Mouse (Mus musculus) kidney, adult 9 months (tissue): ENCODE results near the gene Cpe.

ENCODE experiments used
- DNase-seq: peaks from one replicate; pipeline ENCODE4 v3.0.0; 2022

Cpe gene

DNA sequence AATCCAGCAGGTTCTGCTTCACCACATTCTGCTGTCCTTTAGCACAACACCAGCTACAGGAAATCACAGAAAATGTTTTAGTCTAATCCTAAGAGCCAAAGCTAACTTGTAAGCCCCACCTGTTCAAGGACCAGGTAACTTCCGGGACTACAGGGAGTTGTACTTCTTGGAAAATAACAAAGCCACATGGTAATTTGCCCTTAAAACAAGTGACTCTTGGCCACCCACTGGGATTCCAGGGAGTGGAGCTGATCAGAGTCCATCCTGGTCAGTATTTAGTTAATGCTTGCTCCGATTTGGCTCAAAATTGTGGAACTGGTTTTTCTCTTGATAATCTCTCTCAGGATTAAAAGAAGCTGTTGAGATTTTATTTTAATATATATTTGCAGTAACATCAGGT, 61.1 kb downstream of the Cpe start:
- peak; percentile 77 for DNase-seq

DNA sequence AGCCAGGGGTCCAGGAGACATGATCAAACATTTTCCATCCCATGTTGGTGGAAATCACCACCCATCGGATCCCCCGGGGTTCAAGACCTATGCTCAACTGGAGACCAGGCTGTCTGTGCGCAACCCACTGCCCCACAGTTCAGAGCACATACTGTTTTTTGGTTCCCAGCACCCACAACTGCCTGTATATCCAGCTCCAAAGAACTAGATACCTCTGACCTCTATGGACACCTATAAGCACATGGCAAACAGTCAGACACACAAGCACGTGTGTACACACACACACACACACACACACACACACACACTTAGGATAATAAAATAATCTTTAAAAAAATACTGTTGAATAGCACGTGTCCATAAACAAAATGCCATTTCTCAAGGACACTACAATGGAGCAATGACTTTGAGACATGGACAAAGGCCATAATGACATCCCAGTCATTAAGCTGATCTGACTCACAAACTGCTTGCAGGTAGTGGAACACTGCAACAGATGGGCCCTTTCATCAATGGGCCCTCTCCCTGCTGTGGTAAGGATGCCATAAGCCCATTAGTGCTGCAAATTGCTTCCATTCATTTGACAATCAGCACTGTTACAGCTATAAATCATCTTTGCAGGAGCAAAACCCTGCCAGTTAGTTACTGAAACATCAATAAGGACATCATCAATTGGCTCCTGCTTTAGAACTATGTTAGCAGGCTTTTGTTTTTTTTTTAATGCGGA, 63.7 kb downstream of the Cpe start:
- DNase-seq = no peak

DNA sequence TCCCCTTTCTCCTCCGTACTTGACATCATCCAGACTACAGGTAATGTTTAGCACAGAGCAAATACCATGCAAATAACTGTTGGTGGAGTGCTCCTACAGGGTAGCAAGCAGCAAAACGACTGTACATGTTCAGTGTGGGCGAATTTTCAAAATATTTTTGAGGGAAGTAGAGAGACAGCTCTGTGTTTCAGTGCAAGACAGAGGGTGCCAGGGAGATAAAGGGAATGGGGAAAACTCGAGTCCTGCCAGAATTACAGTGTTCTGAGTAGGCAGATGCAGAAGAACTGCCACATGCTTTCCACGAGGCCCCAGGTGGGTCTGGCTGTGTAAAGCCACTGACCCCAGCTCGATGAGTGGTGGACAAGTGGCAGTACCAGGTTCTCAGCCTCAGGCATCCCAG, 64.8 kb downstream of the Cpe start:
- no peak for DNase-seq

GRCm38 (mm10) chr8:64624603-64625037, 68.2 kb downstream of the Cpe start:
- no peak for DNase-seq

DNA sequence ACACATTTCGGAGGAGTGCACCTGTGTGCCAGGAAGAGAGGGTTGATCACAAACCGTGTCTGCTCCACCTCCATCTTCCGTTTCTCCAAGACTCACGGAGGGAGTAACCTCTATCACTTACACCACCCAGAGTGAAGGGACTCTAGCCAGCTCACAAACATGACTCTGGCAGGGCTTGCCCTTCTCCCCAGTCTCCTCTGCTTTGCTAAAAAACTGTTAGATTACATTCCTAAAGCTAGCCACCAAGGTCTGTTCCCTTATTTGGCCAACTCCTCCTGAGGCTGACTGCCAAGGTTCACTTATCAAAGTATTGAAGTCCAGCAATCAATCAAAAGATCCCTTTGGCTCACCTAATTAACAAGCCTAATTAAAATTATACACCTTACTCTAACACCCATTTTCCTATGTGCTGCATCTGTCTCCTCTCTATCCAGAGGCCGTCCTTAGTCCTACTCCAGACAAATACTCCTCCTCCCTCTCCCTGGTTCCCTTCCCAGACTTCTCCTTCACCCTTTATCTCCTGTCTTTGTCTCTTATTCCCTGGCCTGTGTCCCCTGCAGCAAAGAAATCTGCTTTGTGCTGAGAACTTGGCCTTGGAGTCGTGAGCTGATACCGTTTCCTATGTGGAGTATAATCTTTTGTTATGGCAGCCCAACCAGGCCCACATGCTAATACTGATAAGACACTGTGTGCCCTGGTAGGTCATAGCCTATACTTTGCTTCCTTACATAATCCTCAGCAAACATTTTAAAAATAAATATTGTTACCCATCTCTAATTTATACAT, 72.3 kb downstream of the Cpe start:
- DNase-seq = no peak

DNA sequence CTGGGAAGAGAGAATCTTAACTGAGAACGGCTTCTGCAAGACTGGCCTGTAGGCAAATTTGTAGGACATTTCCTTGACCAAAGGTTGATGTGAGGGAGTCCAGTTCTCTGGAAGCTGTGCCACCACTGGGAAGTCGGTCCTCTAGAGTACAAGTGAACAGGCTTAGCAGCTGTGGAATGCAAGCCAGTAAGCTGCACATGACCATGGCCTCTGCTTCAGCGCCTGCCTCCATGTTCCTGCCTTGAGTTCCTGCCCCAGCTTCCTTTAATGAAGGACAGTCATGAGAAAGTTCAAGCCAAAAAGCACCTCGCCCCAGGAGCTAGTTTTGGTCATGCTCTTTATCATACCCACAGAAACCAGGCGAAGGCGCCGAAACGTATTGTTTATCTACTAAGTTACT, 73.2 kb downstream of the Cpe start:
- no peak for DNase-seq

GRCm38 (mm10) chr8:64618618-64619017, 74.2 kb downstream of the Cpe start:
- DNase-seq = peak; percentile 49

DNA sequence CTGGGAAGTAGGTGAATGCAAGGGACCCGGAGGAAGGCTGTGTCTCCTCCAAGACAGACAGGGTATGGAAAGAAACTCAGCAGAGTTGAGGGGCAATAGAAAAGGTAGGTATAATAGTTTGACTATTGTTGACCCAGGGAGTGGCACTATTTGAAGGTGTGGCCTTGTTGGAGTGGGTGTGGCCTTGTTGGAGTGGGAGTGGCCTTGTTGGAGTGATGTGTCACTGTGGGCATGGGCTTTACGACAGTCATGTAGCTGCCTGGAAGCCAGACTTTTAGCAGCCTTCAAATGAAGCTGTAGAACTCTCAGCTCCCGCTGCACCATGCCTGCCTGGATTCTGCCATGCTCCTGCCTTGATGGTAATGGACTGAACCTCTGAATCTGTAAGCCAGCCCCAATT, 76.3 kb downstream of the Cpe start:
- DNase-seq = no peak

DNA sequence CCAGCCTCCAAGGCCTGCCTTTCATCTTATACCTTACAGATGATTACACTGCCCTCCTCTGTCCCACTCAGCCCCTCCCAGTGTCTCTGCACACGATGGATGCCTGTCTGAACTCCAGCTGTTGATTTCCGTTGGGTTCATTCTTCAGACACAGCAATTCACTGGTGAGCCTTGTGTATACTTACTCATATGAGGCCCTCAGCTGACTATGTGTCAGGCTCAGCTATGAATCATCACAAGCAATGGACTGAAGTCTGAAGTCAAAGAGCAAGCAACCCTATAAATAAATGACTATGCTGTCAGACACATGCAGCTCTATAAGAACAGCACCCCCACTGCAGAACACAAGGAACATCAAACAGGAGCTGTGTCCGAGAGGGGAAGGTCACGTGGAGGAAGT, 77.4 kb downstream of the Cpe start:
- DNase-seq = no peak

GRCm38 (mm10) chr8:64613663-64614062, 79.2 kb downstream of the Cpe start:
- no peak for DNase-seq

DNA sequence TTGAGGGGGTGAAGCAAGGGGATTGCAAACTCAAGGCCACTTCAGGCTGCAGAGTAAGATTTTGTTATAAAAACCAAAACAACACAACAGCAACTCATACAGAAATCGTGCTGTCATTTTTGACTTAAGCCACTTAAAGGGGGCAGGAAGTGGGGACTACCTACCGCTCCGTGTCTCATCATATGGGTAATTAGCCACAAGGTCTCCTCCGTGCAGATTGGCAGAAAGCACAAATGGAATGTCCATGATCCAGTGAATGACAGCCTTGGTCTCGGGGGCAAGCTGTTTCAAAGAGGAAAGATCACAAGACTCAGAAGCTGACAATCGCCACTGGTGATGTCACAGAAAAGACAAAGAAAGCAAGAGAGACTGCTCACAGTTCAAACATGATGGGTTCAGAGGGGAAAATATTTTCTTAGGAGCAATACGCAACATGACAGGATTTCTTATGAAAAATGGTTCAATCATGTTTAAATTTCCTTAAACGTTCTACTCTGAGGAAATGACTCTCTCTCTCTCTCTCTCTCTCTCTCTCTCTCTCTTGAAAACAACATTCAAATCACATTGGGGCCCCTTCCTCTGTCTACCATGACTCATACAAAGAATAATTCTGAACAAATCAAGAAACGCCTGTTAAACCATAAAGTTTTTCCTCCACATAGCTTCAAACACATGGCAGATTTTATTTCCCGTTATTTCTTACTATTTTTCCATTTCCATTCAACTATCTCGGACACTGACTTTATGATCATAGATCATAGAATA, 81.5 kb downstream of the Cpe start:
- DNase-seq = no peak

GRCm38 (mm10) chr8:64608931-64609330, 83.9 kb downstream of the Cpe start:
- DNase-seq = no peak

DNA sequence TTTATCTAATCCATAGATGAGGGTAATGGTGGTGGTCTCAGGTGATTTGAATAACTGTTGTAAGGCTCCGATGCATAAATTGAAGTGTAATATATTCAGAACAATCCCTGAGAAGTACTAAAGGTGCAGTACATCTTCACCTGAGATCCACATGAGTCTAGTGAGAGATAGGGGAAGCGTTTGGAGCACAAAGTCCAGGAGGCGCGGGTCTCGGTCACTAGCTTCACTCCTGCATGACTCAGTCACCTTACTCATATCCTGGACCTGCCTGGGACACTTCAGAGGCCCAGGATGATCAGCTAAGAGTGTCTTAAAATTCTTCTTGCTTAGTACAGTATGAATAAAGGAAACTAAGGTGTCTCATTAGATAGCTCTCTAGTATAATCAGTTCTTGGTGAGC, 86.8 kb downstream of the Cpe start:
- DNase-seq = no peak

GRCm38 (mm10) chr8:64598206-64598605, 94.6 kb downstream of the Cpe start:
- no peak for DNase-seq

GRCm38 (mm10) chr8:64597042-64597970, 95.5 kb downstream of the Cpe start:
- peak; percentile 63 for DNase-seq

GRCm38 (mm10) chr8:64596396-64596795, 96.5 kb downstream of the Cpe start:
- no peak for DNase-seq

DNA sequence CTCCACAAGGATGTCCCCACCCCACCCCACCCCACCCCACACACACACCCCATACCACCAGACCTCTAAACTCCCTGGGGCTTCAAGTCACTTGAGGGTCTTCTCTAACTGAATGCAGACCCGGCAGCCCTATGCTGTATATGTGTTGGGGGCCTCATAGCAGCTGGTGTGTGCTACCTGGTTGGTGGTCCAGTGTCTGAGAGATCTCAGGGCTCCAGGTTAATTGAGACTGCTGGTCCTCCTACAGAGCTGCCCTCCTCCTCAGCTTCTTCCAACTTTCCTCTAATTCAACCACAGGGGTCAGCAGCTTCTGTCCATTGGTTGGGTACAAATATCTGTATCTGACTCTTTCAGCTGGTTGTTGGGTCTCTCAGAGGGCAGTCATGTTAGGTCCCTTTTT, 102.4 kb downstream of the Cpe start:
- DNase-seq = no peak

DNA sequence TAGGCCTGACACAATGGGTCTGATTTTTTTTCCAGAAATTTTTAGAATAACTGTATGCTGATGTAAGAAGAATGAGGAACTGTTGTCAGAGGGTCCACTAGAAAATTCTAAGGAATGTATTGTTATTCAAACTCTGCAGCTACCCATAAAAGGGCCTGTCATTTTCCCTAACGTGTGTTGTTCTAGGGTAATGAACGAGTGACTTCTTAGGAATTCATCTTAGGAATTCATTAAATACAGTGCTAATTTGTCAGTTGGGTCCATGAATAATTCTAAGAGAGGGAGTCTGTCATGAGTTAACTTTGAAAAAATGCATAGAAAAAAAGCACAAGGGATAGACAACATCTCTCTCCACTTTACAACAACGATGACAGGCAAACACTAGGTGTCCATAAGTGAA, 110.0 kb downstream of the Cpe start:
- DNase-seq = no peak

DNA sequence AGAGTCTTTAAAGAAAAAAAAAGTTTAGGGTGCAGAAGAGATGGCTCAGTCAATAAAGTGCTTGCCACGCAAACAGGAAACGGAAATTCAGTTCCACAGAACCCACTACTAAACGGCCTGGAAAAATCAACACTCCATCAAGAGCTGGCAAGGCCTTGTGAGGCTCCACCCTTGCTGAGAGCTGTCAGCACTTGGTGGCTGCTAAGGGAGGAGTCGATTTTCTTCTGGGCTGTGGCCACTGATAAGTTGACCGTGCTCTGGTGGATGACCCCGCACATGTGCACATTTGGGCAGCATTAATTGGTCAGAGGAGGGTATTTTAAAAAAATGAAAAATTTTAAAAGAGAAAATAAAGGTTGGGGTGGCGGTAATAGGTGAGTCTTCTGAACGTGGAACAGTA, 114.6 kb downstream of the Cpe start:
- DNase-seq = no peak

DNA sequence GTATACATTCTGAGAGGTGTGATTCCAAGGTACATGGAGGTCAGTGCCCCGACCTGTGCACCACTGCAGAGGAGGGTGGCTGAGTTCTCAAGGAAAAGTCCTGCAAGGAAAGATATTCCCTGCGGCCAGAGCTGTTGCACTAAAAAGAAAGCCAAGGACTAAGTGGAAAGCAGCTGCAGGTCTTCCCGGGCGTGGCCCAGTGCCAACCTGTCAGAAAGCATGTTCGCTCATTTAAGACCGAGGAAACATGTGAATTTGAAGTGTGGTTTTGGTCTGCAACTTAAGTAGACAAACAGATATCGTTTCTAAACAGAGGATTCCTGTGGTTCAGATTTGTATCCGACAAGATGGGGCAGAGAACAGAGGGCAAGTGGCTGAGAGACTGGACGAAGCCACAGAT, 117.9 kb downstream of the Cpe start:
- DNase-seq = no peak

GRCm38 (mm10) chr8:64548054-64548850, 144.6 kb downstream of the Cpe start:
- DNase-seq = peak; percentile 69

- no peak for DNase-seq
These were observed 149.4 kb downstream of the Cpe start for GRCm38 (mm10) chr8:64543441-64543840.
